Mouse (Mus musculus): ENCODE measurements around the gene Frmd3. TPM values are rescaled to one million over a fixed set of nuclear protein-coding genes. Genes with fewer than 3 reads are reported as not detected.

Frmd3 gene
- polyA plus RNA-seq (2014; fragmentation: Illumina TruSeq; extraction: RNeasy Lipid Tissue Mini Kit (QIAGEN cat#74804); ENCODE audit: low read depth, low replicate concordance), result not detected

DNA sequence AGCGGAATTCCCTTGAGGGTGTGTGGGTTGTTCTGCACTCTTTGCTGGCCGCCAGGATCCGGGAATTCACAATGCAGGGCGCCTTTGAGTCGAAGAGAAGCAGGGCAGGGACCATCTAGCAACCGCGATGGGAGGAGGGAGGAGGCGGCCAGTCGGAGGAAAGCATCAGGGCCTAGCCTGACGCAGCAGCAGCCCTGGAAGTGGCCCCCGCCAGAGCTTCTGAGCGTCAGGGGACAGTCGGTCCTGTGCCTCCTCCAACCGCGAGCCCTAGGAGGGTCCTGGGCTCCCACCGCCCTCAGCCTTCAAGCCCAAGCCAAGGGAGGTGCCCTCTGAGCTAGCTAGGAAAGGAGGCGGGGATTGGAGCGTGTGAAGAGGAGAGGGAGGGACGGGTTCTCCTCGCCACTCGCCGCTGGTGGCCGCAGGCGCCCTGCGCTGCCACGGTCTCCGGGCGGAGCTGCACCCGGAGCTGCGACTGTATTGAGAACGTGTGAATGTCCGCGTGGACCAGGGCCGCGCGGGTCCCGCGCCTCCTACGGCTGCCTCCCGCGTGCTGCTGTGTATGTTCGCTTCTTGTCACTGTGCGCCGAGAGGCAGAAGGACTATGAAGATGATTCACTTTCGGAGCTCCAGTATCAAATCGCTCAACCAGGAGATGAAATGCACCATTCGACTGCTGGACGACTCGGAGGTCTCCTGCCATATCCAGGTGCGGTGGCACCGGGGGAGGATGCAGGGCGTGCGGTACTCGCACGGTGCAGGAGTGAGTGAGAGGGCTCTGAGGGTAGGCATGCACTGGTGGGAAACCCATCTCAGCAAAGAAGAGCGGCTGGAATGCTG is at the start of gene Frmd3:
TSS of gene Frmd3 (plus strand) at position 232 of the 837 bp plus-strand sequence.

GRCm38 (mm10) chr4:74242176-74242575 is 228.9 kb downstream of the Frmd3 start, which contains the start of gene Kdm4c:
Gene Kdm4c (plus strand): TSS chr4:74242497.

Other genes starting within 250 kb of the Frmd3 start
- gene Rasef, start 222.4 kb upstream of the Frmd3 start, polyA plus RNA-seq (2014; fragmentation: Illumina TruSeq; extraction: RNeasy Lipid Tissue Mini Kit (QIAGEN cat#74804); ENCODE audit: low read depth, low replicate concordance), result 0.32 TPM
- gene Gm11758, start 137.2 kb upstream of the Frmd3 start, polyA plus RNA-seq (2014; fragmentation: Illumina TruSeq; extraction: RNeasy Lipid Tissue Mini Kit (QIAGEN cat#74804); ENCODE audit: low read depth, low replicate concordance), result not detected
- not detected for gene Gm11757, start 122.3 kb upstream of the Frmd3 start, polyA plus RNA-seq (2014; fragmentation: Illumina TruSeq; extraction: RNeasy Lipid Tissue Mini Kit (QIAGEN cat#74804); ENCODE audit: low read depth, low replicate concordance)
- gene Gm13871, start 107.5 kb upstream of the Frmd3 start, polyA plus RNA-seq (2014; fragmentation: Illumina TruSeq; extraction: RNeasy Lipid Tissue Mini Kit (QIAGEN cat#74804); ENCODE audit: low read depth, low replicate concordance), result not detected
- gene Gm11756, start 92.7 kb upstream of the Frmd3 start, polyA plus RNA-seq (2014; fragmentation: Illumina TruSeq; extraction: RNeasy Lipid Tissue Mini Kit (QIAGEN cat#74804); ENCODE audit: low read depth, low replicate concordance), result not detected
- not detected for gene 2310002L09Rik, start 62.6 kb upstream of the Frmd3 start, polyA plus RNA-seq (2014; fragmentation: Illumina TruSeq; extraction: RNeasy Lipid Tissue Mini Kit (QIAGEN cat#74804); ENCODE audit: low read depth, low replicate concordance)
- 8.5 TPM for gene Kdm4c, start 229.1 kb downstream of the Frmd3 start, polyA plus RNA-seq (2014; fragmentation: Illumina TruSeq; extraction: RNeasy Lipid Tissue Mini Kit (QIAGEN cat#74804); ENCODE audit: low read depth, low replicate concordance)